Mouse (Mus musculus) effector memory CD4-positive, alpha-beta T cell, adult 5 months (primary cell): Measurements from ENCODE around the gene Hoxd9. TPM values are rescaled to one million over a fixed set of nuclear protein-coding genes. Genes with fewer than 3 reads are reported as not detected.

Source experiments
- polyA plus RNA-seq: library from polyadenylated mRNA; unstranded; fragments of 100-300 nt; shearing (Covaris generic); gene quantifications from one replicate; pipeline ENCODE4 v1.2.1, GENCODE M21; 2017

Hoxd9 gene
- polyA plus RNA-seq, result not detected

DNA sequence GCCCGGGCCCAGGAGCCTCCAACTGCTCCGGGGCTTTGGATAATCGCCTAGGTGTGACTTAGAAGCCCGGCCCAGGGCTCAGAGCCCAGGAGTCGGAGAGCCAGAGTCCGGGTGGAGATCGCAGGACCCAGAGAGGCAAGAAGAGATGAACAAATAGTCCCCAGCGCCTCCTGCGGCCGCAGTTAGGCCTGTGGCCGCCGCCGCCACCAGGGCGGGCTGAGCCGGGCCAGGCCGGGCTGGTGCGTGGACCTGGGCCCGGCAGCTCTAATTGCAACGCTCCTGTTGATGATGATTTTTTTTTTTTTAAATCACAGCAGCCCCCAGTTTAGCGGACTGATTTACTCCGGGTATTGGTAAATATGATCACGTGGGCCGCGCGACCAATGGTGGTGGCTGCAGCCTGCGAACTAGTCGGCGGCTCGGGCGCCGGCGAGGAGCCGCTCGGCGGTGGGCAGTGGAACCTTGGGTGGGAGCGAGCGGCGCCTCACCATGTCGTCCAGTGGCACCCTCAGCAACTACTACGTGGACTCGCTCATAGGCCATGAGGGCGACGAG lies at the start of gene Hoxd9:
Gene Hoxd9 (plus strand): TSS at position 161 of the 555 bp plus-strand sequence.

DNA sequence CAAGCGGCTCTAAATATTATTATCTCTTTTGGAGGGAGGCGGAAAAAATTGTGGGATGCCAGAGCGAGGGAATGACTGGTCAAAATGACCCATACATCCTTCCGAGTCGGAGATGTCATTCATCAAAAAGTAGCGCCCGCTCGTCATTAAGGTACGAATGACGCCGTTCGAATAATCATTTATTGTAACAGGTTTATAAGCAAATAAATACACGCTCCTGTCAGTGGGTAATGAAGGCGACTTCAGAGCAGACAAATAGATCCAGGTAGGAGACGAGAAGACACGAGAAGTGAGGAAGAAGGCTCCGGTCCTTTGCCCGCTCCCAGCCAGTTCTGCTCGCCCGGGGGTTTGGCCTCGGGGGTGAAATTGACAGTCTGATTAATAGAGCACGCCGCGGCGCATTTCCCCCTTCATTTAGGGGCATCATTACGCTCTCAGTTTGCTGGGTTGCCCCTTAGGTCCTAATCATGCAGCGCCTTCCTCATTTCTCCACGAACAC lies 38.0 kb upstream of the Hoxd9 start, which contains the start of gene Evx2:
Gene Evx2 (minus strand): TSS at position 51 of the 499 bp plus-strand sequence.

DNA sequence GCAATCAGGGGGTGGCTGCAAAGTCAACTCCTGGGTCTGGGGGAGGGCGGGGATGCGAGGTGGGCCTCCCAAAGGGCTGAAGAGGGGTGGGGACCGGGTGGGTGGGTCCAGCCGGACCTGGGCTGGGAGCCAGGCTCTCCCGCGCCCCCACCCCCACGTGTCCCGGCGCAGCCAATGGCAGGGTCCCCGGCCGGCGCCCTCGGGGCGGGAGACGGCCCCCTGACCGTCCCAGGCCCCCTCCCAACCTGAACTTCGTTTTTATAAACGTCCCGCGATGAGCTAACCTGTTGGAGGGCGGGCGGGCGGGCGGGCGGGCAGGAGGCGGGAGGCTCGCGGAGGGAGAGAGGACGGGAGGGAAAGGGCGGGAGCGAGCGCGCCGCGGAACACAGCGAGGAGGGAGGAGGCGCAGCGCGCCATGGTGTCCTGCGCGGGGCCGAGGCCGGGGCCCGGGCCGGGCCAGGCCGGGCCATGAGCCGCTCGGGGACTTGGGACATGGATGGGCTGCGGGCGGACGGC lies 29.6 kb upstream of the Hoxd9 start, which contains the start of gene Hoxd13:
Gene Hoxd13 (plus strand): TSS at position 469 of the 516 bp plus-strand sequence.

DNA sequence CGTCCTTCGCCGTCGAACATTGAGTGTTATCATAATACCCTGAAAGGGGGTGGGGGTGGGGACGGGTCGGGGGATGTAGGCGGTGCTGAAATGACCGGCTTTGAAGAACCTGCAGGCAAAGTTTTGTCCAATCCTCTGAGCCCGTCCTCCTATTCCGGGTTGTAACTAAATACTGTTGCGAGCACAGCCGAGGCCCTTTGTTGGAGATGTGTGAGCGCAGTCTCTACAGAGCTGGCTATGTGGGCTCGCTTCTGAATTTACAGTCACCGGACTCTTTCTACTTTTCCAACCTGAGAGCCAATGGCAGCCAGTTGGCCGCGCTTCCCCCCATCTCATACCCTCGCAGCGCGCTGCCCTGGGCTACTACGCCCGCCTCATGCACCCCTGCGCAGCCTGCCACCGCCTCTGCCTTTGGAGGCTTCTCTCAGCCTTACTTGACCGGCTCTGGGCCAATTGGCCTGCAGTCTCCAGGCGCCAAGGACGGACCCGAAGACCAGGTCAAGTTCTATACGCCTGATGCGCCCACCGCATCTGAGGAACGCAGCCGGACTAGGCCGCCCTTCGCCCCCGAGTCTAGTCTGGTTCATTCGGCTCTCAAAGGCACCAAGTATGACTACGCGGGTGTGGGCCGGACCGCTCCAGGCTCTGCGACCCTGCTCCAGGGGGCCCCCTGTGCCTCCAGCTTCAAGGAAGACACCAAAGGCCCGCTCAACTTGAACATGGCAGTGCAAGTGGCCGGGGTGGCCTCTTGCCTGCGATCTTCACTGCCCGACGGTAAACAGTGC lies 22.5 kb upstream of the Hoxd9 start, which contains the start of gene Hoxd12:
Gene Hoxd12 (plus strand): TSS at position 133 of the 785 bp plus-strand sequence.

DNA sequence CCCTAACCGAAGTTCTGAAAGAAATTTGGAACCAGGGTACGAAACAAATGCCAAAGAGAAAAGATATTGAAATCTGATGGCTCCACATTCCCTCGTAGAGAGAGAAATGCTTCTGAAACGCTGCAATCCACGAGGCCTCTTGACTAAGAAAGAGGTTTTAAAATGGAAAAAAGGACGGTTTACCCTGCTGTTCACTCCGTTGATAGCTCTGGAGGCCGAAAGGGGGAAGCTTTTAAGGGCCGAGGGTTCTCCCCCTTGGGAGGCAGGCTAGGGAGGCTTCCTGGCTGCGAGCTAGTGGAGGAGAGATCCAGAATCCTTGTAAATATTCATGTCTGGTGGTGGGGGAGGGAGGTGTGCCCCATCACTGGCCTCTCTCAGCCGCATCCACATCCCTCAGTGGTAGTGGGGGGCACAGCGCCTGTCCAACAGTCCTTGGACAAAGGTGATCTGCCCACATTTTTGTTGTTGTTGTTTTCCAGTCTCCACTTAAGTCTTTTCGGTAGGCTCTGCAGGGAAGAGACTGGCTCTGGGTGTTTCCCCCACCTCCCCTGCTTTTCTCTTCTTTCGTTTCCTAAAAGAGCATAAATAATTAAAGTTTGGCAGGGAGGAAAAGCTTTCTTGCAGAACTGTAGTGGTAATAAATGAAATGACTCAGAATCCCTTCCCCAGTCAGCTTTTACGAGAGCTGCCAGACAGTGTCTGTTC lies 18.5 kb upstream of the Hoxd9 start, which contains the start of gene Hoxd11:
Gene Hoxd11 (plus strand): TSS at position 667 of the 705 bp plus-strand sequence.

DNA sequence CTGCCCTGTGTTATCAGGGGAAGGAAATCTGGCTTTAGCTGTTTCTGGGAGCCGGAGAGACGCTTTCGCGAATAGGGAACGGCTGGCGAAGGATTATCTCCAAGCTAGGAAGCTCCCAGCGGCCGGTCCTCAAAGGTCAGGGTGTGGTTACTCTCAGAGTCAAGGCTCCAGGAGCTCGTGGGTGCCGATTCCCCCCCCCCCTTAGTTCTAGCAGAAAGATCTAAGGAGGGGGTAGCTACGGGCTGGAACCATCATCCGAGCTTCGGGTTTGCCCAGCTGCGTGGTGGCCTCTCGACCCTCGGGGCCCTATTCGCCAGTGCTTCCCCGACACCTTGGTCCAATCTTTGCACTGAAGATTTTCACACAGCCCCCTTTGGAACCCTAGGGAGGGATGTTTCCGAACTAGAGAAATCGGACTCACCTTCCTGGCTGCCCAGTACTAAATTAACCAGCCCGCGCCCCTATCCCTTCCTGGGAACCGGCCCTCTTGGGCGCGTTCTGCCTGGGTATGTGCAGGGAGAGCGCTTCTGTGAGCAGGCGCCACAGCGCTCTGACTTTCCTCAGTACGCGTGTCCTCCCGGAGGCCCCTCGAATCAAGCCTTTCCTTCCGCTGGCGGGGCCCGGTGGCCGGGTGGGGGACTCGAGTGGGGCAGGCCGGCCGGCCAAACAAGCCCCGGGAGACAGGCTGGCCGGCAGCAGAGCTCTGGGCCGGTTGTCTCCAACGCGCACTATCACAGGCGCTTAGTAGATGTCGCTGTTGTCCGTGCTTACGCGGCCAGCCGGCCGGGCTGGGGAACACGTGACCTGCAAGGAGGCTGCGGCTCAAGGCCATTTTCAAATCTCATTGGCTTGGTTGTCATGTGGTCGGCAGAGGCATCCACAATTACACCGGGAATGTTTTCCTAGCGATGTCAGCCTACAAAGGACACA lies 6.2 kb upstream of the Hoxd9 start, which contains the start of gene Hoxd10:
Gene Hoxd10 (plus strand): TSS at position 903 of the 930 bp plus-strand sequence.

DNA sequence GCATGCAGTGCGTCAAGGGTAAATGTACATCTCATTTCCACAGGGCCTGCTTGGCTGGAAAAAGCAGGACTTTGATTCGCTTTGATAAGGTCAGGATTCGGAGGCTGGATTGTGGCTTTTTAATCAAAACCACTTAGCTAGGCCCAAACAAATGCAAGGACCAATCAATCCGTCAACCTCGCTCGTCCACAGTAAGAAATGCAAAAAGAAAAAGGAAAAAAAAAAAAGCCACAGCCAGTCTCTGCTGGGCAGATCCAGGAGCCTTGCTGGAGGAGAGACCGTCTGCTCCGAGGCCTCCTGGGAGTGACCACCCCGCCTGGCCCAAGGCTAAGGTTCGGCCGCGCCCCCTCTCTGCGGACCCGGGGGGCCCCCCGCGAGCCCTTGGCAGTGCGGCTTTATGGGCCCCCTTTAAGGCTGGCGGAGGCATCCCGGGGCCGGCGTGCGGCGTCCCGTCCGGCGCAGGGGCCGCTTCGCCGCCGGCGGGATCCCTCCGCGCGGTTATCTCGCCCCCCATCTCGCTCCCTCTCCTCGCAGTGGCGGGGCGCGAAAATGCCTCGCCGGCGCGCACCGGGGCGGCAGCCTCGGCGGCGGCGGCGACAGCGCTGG lies 7.0 kb downstream of the Hoxd9 start, which contains the start of gene Hoxd8:
Gene Hoxd8 (plus strand): TSS at position 223 of the 606 bp plus-strand sequence.

DNA sequence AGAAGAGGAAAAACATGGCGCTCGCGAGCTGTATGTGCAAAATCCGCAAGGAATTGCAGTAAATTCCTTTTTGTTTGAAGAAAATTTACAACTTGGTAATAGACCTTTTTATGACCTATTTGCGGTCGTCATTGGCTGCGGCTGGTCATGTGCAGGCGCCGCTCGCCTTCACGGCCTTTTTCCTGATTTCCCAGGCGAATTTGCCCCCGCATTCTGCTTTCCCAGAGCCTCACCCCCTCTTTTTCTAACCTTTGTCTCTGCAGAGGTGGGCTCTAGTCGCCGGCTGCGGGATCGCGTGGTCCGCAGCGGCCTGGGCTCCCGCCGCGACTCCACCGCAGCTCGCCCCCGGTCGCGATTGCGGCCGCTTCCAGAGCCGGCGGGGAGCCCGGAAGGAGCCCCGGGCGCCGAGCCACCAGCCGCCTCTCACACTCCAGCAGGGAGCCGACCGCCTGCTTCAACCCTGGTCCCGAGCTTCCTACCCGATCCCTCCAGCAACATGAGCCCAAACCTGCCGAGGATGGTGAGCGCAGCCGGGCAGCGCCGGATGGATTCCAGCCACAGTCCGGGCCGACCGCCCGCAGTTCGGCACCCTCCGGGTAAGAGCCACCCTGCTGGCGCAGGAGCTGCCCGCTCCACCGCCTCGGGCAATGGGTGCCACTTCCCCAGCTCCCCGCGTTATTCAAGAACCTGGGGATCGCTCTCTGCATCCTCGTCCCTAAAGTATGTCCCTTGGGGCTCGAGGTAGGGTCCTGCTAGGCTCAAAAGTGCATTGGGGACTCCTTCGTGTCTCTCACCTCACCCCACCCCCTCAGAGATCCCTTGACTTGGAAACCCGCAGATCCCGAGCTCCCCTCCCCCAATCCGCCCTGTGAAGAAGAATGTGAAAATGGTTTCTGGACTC lies 14.4 kb downstream of the Hoxd9 start, which contains the start of the genes Hoxd3 and Hoxd4:
Gene Hoxd3 (plus strand): TSS at position 207 of the 901 bp plus-strand sequence.
Gene Hoxd4 (plus strand): TSS at position 209 of the 901 bp plus-strand sequence.

DNA sequence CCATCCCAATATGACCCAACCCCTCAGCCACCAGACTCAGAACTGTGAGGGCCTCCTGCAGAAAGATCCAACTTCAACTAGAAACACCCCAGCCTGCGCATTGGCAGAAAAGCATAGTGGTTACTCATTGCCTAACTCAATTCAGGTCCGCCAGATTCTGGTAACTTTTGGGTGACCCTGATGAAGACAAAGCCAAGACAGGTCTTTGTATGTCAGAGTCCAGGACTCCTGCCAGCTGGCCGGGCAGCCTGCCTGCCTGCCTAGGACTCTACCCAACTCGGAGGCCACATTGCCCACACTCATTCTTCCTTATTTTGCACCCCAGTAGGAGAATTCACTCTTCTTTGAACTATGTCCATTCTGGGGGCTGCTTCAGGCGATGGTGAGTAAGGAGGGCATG lies 29.0 kb downstream of the Hoxd9 start, which contains the start of gene Gm28230:
Gene Gm28230 (plus strand): TSS at position 178 of the 400 bp plus-strand sequence.

Other genes starting within 250 kb of the Hoxd9 start
- gene Lnpk, start 118.3 kb upstream of the Hoxd9 start, polyA plus RNA-seq, result 26.6 TPM
- gene Evx2, start 38.2 kb upstream of the Hoxd9 start, polyA plus RNA-seq, result not detected
- gene Hoxd13, start 29.4 kb upstream of the Hoxd9 start, polyA plus RNA-seq, result not detected
- gene Hoxd12, start 22.7 kb upstream of the Hoxd9 start, polyA plus RNA-seq, result not detected
- not detected for gene Hoxd11, start 18.2 kb upstream of the Hoxd9 start, polyA plus RNA-seq
- not detected for gene Hoxd10, start 5.8 kb upstream of the Hoxd9 start, polyA plus RNA-seq
- gene Hoxd8, start 6.9 kb downstream of the Hoxd9 start, polyA plus RNA-seq, result not detected
- not detected for gene Hoxd3, start 14.2 kb downstream of the Hoxd9 start, polyA plus RNA-seq
- not detected for gene Hoxd4, start 14.2 kb downstream of the Hoxd9 start, polyA plus RNA-seq
- not detected for gene Gm28230, start 29.0 kb downstream of the Hoxd9 start, polyA plus RNA-seq
- gene Hoxd1, start 65.3 kb downstream of the Hoxd9 start, polyA plus RNA-seq, result not detected
- 32.2 TPM for gene Mtx2, start 128.1 kb downstream of the Hoxd9 start, polyA plus RNA-seq